Mouse (Mus musculus) midbrain, embryonic 14.5 days (tissue): ENCODE results near the gene Acat2. TPM values are rescaled to one million over a fixed set of nuclear protein-coding genes. Genes with fewer than 3 reads are reported as not detected.
"Not testable (repeated sequence)": the region's sequence is repeated elsewhere in the genome, so short reads cannot be mapped to it uniquely, and the experiment has no call there.

ENCODE experiments used
- ATAC-seq: fragments of 200-750 bp; cut with Nextera tagmentation; 2 replicates; pipeline ENCODE4 v1.8.0; 2017; ENCODE audit warnings: moderate number of reproducible peaks, moderate library complexity; ENCODE audit not compliant: low FRiP score, low TSS enrichment
- DNase-seq: peaks from one replicate; pipeline ENCODE4 v3.0.0-alpha.2; 2015
- H3K27ac ChIP-seq: fragments of 300-500 bp; sonication (generic); replicated peaks from 2 replicates; pipeline ENCODE4 v1.5.1; 2014; ENCODE audit warnings: mild to moderate bottlenecking, low read depth, low read length, moderate library complexity
- H3K27me3 ChIP-seq: fragments of 300-500 bp; sonication (generic); 2 replicates; pipeline ENCODE4 v1.6.1; 2014; ENCODE audit warnings: low read length, control low read depth, mixed read lengths; ENCODE audit not compliant: control insufficient read depth, insufficient read depth
- H3K36me3 ChIP-seq: fragments of 300-500 bp; sonication (generic); 2 replicates; pipeline ENCODE4 v1.6.1; 2014; ENCODE audit warnings: low read length, control low read depth; ENCODE audit not compliant: control insufficient read depth, insufficient read depth
- H3K4me1 ChIP-seq: fragments of 300-500 bp; sonication (generic); 2 replicates; pipeline ENCODE4 v1.6.1; 2014; ENCODE audit warnings: mild to moderate bottlenecking, antibody characterized with exemption, low read length, control low read depth; ENCODE audit not compliant: control insufficient read depth, insufficient read depth
- H3K4me2 ChIP-seq: fragments of 300-500 bp; sonication (generic); 2 replicates; pipeline ENCODE4 v1.6.1; 2014; ENCODE audit warnings: mild to moderate bottlenecking, low read length, moderate library complexity
- H3K4me3 ChIP-seq: fragments of 300-500 bp; sonication (generic); replicated peaks from 2 replicates; pipeline ENCODE4 v1.5.1; 2014; ENCODE audit warnings: low read depth, low read length
- H3K9ac ChIP-seq: fragments of 300-500 bp; sonication (generic); replicated peaks from 2 replicates; pipeline ENCODE4 v1.6.1; 2014; ENCODE audit warnings: mild to moderate bottlenecking, low read length, moderate library complexity
- H3K9me3 ChIP-seq: fragments of 300-500 bp; sonication (generic); 2 replicates; pipeline ENCODE4 v1.6.1; 2016; ENCODE audit warnings: low read length, control low read depth, mixed read lengths; ENCODE audit not compliant: control insufficient read depth
- WGBS: fragments of 180-500 bp; shearing (Covaris S2); extraction: QIAGEN DNeasy Blood & Tissue Kit; methylation state at CpG from one replicate; pipeline ENCODE4 v1.1.7; 2014; 5-methylcytosine and 5-hydroxymethylcytosine counted together
- polyA plus RNA-seq: library from polyadenylated mRNA; unstranded; fragments of >200 nt; fragmentation: Nextera tagmentation; extraction: Ambion mirVana; gene quantifications from 2 replicates; pipeline ENCODE4 v1.2.1, GENCODE M21; 2014

Gene Acat2
- polyA plus RNA-seq, 1 experiment from 2014 or later = 223 TPM

DNA sequence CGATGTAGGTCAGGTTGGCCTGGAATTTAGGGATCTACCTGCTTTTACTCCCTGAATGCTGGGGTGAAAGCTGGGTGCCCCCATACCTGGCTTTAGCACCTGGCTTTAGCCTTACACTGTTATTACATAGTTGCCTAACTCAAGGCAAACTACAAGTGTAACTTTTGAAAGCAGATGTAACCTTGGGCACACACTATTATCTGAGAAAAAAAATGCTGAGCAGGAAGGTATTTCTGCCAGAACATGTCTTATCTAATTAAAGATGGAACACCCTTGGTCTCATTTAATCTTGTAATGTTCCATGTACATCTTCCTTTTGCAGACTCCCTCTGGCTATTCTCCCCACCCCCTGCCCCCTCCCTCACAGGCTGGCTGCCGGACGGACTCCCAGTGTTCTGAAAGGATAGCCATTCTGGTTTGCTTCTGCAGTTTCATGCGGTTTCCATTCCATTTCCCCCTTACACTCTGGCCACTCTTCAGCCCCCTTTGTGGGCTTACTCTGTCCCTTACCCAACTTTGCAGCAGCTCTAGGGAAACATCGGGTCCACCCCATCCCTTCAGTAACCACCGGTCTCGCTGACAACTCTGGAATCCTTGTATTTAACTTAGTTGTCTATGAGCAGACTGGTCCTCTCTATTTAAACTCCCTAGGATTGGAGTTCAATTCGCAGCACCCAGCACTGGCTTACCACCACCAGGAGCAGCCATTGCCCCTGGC is 18.8 kb downstream of the Acat2 start:
- H3K9ac ChIP-seq = no peak overlapping the region
- H3K4me3 ChIP-seq = no peak overlapping the region
- H3K27ac ChIP-seq = no peak overlapping the region
- no peak overlapping the region for H3K4me2 ChIP-seq
- ATAC-seq (no peak), DNase-seq (no peak)
- no peaks in the 10 kb centered on the region for H3K4me1 ChIP-seq
- no peaks in the 10 kb centered on the region for H3K9me3 ChIP-seq
- H3K27me3 ChIP-seq = no peaks in the 10 kb centered on the region
- 80% methylated on average over 8 of the region's 8 CpGs for WGBS
- H3K36me3 ChIP-seq = peaks cover 43% of the 10 kb centered on the region

DNA sequence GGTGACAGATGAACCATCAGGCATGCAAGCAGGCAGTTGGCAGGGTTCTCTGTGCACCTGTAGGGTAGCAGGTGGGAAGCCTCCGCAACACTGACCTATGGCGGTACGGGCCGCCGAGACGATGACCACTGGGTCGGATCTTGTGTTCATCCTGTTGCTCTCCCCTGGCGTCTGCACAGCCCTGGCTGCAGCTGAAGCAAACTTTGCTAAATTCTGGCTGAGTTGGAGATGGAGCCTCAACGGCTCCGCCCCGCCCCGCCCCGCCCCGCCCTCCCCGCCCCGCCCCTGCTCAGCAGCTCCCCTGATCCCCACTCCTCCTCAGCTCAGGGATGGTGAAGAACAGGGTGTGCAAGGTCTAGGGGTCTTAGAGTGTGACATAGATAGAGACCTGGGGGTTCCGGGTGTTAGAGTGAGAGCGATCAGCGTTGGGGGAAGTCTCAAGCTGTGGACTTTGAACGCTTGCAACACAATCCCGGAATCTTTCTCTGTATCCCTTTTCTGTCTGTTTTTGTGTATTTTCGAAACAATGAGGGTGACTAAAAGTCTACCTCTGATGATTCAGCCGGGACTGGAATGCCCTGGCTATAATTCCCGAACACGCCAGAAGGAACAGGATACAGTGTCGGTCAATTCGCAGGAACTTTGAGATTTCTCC is 20.3 kb downstream of the Acat2 start, which contains the start of gene Acat3:
Gene Acat3 (minus strand): TSS at position 450 of the 655 bp plus-strand sequence.
- WGBS = 16% methylated on average over 27 of the region's 27 CpGs
- no peak within 1 kb of the TSS for H3K9ac ChIP-seq
- peak within 1 kb of the TSS; percentile 43 for H3K4me2 ChIP-seq
- peaks cover 30% of the 10 kb centered on the region for H3K36me3 ChIP-seq
- no peaks in the 10 kb centered on the region for H3K9me3 ChIP-seq
- peak; percentile 40 for ATAC-seq
- no peaks in the 10 kb centered on the region for H3K4me1 ChIP-seq
- no peaks in the 10 kb centered on the region for H3K27me3 ChIP-seq
- H3K27ac ChIP-seq = no peak within 1 kb of the TSS
- DNase-seq = peak; percentile 11
- H3K4me3 ChIP-seq = 0 out of 2 replicates have a peak within 1 kb of the TSS, but pooled peaks have one; percentile 5

DNA sequence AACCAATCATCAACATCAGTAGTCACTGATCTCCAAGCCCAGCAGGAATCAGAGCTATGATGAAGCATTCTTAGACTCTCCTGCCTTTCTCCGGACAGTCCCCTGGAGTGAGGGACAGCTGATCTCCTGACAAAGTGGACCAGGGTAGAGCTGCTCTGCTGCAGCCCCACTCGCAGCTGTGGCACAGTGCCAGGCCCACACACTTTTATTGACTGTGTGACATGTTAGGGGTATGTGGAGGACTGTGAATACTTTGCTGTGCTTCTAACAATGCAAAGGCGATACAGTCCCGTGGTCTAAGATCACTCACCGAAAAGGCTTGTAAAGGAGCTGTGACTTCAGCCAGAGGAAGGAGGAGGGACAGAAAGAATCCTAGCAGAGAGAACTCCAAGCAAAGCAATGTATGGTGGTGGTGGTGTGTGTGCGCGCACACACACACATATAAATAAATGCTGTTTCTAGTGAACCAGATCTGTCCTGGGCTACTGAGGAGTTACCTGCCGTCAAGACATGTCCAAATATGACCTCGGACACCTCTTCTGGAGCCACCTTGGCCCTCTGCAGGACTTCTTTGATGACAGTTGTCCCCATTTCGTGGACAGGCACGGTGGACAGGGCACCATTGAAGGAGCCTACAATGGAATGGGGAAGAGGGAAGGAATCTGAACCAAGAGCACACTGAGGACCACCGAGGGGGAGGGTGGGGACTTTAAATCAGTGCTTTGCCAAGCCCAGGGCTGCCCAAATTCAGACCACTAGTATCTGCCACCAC is 21.0 kb downstream of the Acat2 start:
- not testable (repeated sequence) for H3K4me1 ChIP-seq, H3K27ac ChIP-seq, H3K4me3 ChIP-seq, H3K27me3 ChIP-seq, DNase-seq, H3K9me3 ChIP-seq, H3K9ac ChIP-seq
- ATAC-seq = 0 out of 2 replicates have a peak, but pooled peaks have one; percentile 24
- Histone ChIP-seq H3K4me2 (peak overlapping the region; percentile 43), H3K36me3 (peaks cover 23% of the 10 kb centered on the region)
- 43% methylated on average over 2 of the region's 12 CpGs for WGBS

DNA sequence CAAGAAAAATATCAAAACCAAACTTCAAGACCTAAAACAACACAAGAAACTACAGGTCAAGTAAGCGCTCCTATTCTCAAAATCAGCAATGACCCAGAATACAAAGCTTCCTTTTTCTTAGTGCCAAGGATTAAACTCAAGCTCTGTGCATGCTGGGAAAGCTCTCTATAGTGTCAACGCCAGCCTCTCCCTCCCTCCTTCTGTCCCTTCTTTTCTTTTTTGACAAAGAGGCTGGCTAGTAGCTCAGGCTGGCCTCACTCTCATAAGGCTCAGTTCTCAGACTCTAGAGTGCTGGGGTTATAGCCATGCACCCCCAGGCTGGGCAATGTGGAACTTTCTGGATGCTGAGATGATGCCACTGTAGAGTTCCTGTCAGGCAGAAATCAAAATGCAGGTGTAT is 22.5 kb downstream of the Acat2 start:
- 29% methylated on average over 2 of the region's 2 CpGs for whole genome bisulfite sequencing
- no peak overlapping the region for H3K27ac ChIP-seq
- peaks cover 11% of the 10 kb centered on the region for H3K36me3 ChIP-seq
- DNase-seq (peak; percentile 13), ATAC-seq (no peak)
- H3K4me1 ChIP-seq = no peaks in the 10 kb centered on the region
- H3K4me2 ChIP-seq = no peak overlapping the region
- H3K4me3 ChIP-seq = no peak overlapping the region
- no peak overlapping the region for H3K9ac ChIP-seq
- H3K9me3 ChIP-seq = no peaks in the 10 kb centered on the region
- no peaks in the 10 kb centered on the region for H3K27me3 ChIP-seq

DNA sequence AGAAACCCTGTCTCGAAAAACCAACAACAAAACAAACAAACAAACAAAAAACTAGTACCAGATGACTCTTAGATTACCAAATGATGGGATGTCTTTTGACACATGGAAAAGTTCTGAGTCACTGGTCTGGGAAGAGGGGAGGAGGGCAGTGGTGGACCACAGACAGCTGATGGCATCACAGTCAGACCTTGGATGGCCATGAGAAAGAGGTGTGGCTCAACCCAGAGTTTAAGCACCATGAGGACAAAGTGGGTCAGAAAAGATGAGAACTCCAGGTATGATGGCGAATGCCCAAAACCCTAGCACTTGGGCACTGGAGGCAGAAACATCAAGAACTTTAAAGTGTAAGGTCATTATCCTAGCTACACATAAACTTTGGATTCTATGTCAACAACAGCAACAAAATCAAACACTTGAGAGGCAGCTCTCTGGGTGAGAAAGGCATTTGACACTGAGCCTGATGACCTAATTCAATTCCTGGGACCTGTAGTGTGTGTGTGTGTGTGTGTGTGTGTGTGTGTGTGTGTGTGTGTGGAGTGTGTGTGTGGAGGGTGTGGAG is 23.1 kb downstream of the Acat2 start:
- Histone ChIP-seq H3K36me3 (peaks cover 5% of the 10 kb centered on the region), H3K4me1 (no peaks in the 10 kb centered on the region), H3K9ac (no peak overlapping the region), H3K4me3 (no peak overlapping the region), H3K27me3 (no peaks in the 10 kb centered on the region), H3K9me3 (no peaks in the 10 kb centered on the region), H3K27ac (no peak overlapping the region), H3K4me2 (no peak overlapping the region)
- WGBS = 90% methylated on average over 2 of the region's 2 CpGs
- DNase-seq (no peak), ATAC-seq (no peak)

GRCm38 (mm10) chr17:12935719-12936118 is 24.8 kb downstream of the Acat2 start:
- DNase-seq = no peak
- no peak overlapping the region for H3K4me3 ChIP-seq
- H3K9ac ChIP-seq = no peak overlapping the region
- WGBS = 67% methylated on average over 4 of the region's 4 CpGs
- H3K9me3 ChIP-seq = no peaks in the 10 kb centered on the region
- no peak overlapping the region for H3K27ac ChIP-seq
- ATAC-seq = no peak
- no peaks in the 10 kb centered on the region for H3K27me3 ChIP-seq
- H3K36me3 ChIP-seq = no peaks in the 10 kb centered on the region
- H3K4me1 ChIP-seq = no peaks in the 10 kb centered on the region
- no peak overlapping the region for H3K4me2 ChIP-seq

DNA sequence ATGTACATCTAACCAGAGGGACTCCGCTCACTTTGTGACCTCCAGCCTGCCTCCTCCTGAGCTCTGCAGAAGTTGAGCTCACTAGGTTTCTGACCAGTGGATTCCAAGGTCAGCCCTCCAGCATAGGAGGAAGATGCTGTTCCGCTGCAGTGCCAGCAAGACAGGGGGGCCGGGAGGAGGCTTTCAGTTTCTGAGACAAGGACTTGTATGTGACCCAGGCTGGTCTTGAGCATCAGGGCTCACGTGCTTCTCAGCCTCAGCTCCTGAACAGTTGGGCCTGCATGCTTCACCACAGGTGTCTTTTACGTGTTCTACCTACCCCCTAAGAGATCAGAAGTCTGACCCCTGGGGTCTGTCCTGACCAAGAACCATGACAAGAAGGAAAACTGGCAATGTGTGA is 29.0 kb downstream of the Acat2 start:
- not testable (repeated sequence) for H3K27ac ChIP-seq, H3K4me1 ChIP-seq, H3K9ac ChIP-seq, H3K4me3 ChIP-seq, ATAC-seq, H3K4me2 ChIP-seq, H3K36me3 ChIP-seq, H3K9me3 ChIP-seq, H3K27me3 ChIP-seq, DNase-seq
- WGBS = 89% methylated on average over 5 of the region's 5 CpGs

DNA sequence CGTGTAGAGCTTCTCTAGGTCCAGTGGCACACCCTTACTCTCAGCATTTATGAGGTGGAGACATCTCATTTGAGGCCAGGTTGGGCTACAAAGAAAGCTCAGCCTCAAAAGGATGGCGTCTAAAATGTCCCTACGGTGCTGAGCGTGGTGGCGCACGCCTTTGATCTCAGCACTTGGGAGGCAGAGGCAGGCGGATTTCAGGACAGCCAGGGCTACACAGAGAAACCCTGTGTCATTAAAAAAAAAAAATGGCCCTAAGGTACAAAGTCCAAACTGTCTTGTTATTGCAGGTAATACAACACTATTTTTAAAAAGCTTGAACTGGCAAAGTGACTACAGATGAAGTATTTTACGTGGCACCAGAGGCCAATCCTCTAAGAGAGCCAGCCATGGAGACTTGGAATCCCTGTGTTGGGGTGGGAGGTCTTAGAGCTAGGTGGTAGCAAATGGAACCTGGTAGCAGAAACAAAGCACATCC is 34.8 kb downstream of the Acat2 start:
- Histone ChIP-seq H3K4me3 (no peak overlapping the region), H3K27me3 (no peaks in the 10 kb centered on the region), H3K9me3 (no peaks in the 10 kb centered on the region), H3K27ac (no peak overlapping the region), H3K9ac (no peak overlapping the region), H3K4me1 (no peaks in the 10 kb centered on the region), H3K36me3 (peaks cover 64% of the 10 kb centered on the region), H3K4me2 (no peak overlapping the region)
- ATAC-seq (no peak), DNase-seq (no peak)
- 89% methylated on average over 8 of the region's 8 CpGs for WGBS
